9 mouse cellular contexts compared by ENCODE assay signal in genomic region chr2:157426171-157426570, GRCm38 (mm10). TPM values are rescaled to one million over a fixed set of nuclear protein-coding genes. Genes with fewer than 3 reads are reported as not detected.
DNase-seq lines count a peak whose midpoint lies in the region; ATAC-seq lines count a peak whose summit lies in the region.
"Had no signal": no experiment of that assay in that cellular context is flagged by ENCODE, and none has a peak within 500 bp of the region (broad histone marks: within the 10 kb centered on the region; RNA-seq: fewer than 3 reads in every experiment).

No protein-coding gene starts in this region.

- H3K9me3 ChIP-seq in embryonic facial prominence, embryonic 12.5 days: no peaks in the 10 kb centered on the region
- no peaks in the 10 kb centered on the region for H3K9me3 ChIP-seq in neural tube, embryonic 13.5 days

- peak overlapping the region; percentile 64; the same call in 1 of the 2 replicates for H3K4me2 ChIP-seq in embryonic facial prominence, embryonic 12.5 days (replicated peaks)
- H3K4me2 ChIP-seq in neural tube, embryonic 13.5 days: peak overlapping the region; percentile 81

- H3K36me3 ChIP-seq in embryonic facial prominence, embryonic 12.5 days: peaks cover 27% of the 10 kb centered on the region
- peaks cover 25% of the 10 kb centered on the region for H3K36me3 ChIP-seq in neural tube, embryonic 13.5 days

- DNase-seq in heart, adult 9 months (ENCODE audit: low spot score in 2 of 2): peak; percentile 40 to 47
- DNase-seq in heart, postnatal 4 days: no peak
- peak; percentile 43 for DNase-seq in kidney, adult 18-20 months
- no peak for DNase-seq in gastrocnemius, adult 8-10 months (ENCODE audit: low spot score in 2 of 2)
- no peak for DNase-seq in cerebellum, adult 9-11 months
- no peak for DNase-seq in frontal cortex, postnatal 14 days (ENCODE audit: low spot score in 2 of 2)

- peaks cover 61% of the 10 kb centered on the region for H3K4me1 ChIP-seq in embryonic facial prominence, embryonic 12.5 days
- peaks cover 82% of the 10 kb centered on the region for H3K4me1 ChIP-seq in neural tube, embryonic 13.5 days (replicated peaks)

- 0 out of 2 replicates have a peak overlapping the region, but pooled peaks have one; percentile 1 for H3K4me3 ChIP-seq in embryonic facial prominence, embryonic 12.5 days
- H3K4me3 ChIP-seq in neural tube, embryonic 13.5 days: 0 out of 2 replicates have a peak overlapping the region, but pooled peaks have one; percentile 86

- H3K9ac ChIP-seq in embryonic facial prominence, embryonic 12.5 days: no peak overlapping the region
- H3K9ac ChIP-seq in neural tube, embryonic 13.5 days: 0 out of 2 replicates have a peak overlapping the region, but pooled peaks have one; percentile 99

- H3K27ac ChIP-seq in embryonic facial prominence, embryonic 12.5 days: no peak overlapping the region
- peak overlapping the region; percentile 94 for H3K27ac ChIP-seq in neural tube, embryonic 13.5 days (replicated peaks)

- ATAC-seq in embryonic facial prominence, embryonic 12.5 days (ENCODE audit: insufficient number of reproducible peaks, insufficient read depth, low FRiP score, low TSS enrichment): no peak
- ATAC-seq in neural tube, embryonic 13.5 days (ENCODE audit: low read depth): no peak
- ATAC-seq: Patski had no signal

- WGBS in embryonic facial prominence, embryonic 12.5 days: 74% methylated on average over 6 of the region's 6 CpGs
- WGBS in neural tube, embryonic 13.5 days: 66% methylated on average over 6 of the region's 6 CpGs

- H3K27me3 ChIP-seq in embryonic facial prominence, embryonic 12.5 days: no peaks in the 10 kb centered on the region
- H3K27me3 ChIP-seq in neural tube, embryonic 13.5 days: no peaks in the 10 kb centered on the region
- H3K27me3 ChIP-seq: Patski had no signal

RNA-seq across cellular contexts. Expression of gene Src, which starts 7.9 kb away (rescaled TPM):
- total RNA-seq in heart, postnatal 4 days (2021): 10 to 100 TPM; 11.8 to 13.7 TPM
- polyA plus RNA-seq in embryonic facial prominence, embryonic 12.5 days (2016; fragmentation: Nextera tagmentation; extraction: Ambion mirVana): 30.8 and 37.3 TPM in 2 replicates
- 32.0 and 32.5 TPM in 2 replicates for polyA plus RNA-seq in neural tube, embryonic 13.5 days (2015; fragmentation: Nextera tagmentation; extraction: Ambion mirVana)
- total RNA-seq in gastrocnemius, adult 8-10 months (2022): 1 to 10 TPM; 1.3 to 2.3 (median 1.7) TPM

RNA-seq across cellular contexts. Expression of gene Manbal, which starts 58.8 kb away (rescaled TPM):
- total RNA-seq in heart, postnatal 4 days (2021): 10 to 100 TPM; 35.8 to 35.9 TPM
- 78.5 and 82.8 TPM in 2 replicates for polyA plus RNA-seq in embryonic facial prominence, embryonic 12.5 days (2016; fragmentation: Nextera tagmentation; extraction: Ambion mirVana)
- polyA plus RNA-seq in neural tube, embryonic 13.5 days (2015; fragmentation: Nextera tagmentation; extraction: Ambion mirVana): 77.6 and 89.9 TPM in 2 replicates
- 10 to 100 TPM; 16.4 to 18.4 (median 17.4) TPM for total RNA-seq in gastrocnemius, adult 8-10 months (2022)

Comparison
In these comparisons a context has a peak if more than half of its experiments do, and no peak if none do; other contexts are left out.
1. DNase-seq: peak in heart, adult 9 months (2 of 2) and kidney, adult 18-20 months (single experiment); none in heart, postnatal 4 days (single experiment), gastrocnemius, adult 8-10 months (0 of 2), cerebellum, adult 9-11 months (single experiment) and frontal cortex, postnatal 14 days (0 of 2).